Mouse (Mus musculus): Measurements from ENCODE around the gene Phf21b. TPM values are rescaled to one million over a fixed set of nuclear protein-coding genes. Genes with fewer than 3 reads are reported as not detected.
A peak's percentile ranks its signal among the peaks of the same experiment; 100 is the strongest.
"Not testable (repeated sequence)": the region's sequence is repeated elsewhere in the genome, so short reads cannot be mapped to it uniquely, and the experiment has no call there.

The Phf21b gene
- under 1 TPM; 0.59 to 0.69 TPM for total RNA-seq (2021)
- long read RNA-seq, experiment 1, result 0 reads
- long read RNA-seq, experiment 2, partial matches to known transcripts, result 1 of 1 reads
- long read RNA-seq, experiment 2, other reads (novel, unspliced or antisense), result 0 of 1 reads

GRCm38 (mm10) chr15:84856006-84856995 is at the start of gene Phf21b:
TSS of gene Phf21b (minus strand) at chr15:84856049.
- intact Hi-C loops (cut with DNase I; ENCODE audit: low total_unique reads), result no loop called here
- DNase-seq, result peak; percentile 88

DNA sequence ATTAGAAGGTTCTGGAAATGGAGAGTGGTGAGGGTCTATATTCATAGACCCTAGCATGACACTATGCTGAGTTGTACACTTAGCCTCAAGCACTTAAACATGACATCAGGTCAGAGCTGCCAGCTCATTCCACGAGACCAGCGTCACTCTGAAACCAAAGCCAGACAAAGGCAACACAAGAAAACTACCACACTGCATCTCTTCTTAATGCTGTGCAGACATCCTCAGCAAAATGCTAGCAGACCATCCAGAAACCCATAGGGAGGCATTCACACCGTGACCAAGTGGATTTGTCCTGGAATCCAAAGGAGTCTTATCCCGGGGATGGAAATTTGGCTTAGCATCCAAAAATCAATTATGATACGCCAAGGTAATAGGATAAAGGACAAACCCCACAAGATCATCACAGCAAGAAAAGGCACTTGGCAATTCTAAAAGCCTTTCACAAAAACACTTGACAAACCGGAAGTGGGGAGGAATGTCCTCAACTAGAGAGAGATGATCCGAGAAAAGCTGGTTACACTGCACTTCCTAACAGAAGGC is 48.1 kb upstream of the Phf21b start:
- intact Hi-C loops (cut with DNase I; ENCODE audit: low total_unique reads), result no loop called here
- no peak for DNase-seq

GRCm38 (mm10) chr15:84898077-84898476 is 42.2 kb upstream of the Phf21b start:
- peak; percentile 8 for DNase-seq
- intact Hi-C loops (cut with DNase I; ENCODE audit: low total_unique reads), result no loop called here

GRCm38 (mm10) chr15:84896664-84897063 is 40.8 kb upstream of the Phf21b start:
- intact Hi-C loops (cut with DNase I; ENCODE audit: low total_unique reads), result no loop called here
- no peak for DNase-seq

DNA sequence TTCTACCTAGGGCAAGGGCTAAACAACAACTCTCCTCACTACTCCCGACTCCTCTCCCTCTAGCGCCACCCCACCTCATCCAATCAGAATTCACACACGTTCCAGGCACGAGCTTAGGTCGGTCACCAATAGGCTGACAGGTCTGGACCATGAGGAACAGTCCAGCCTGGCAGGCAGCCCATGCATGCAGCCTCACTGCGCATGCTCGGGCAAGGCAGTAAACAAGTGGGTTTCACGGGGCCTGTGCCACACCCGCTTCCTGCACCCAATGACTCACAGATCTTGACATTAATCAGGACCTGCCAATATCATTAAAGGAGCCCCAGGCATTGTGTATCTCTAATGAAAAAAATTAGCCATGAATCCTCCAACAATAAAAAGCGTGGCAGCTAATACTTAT is 40.4 kb upstream of the Phf21b start:
- intact Hi-C loops (cut with DNase I; ENCODE audit: low total_unique reads), result not testable (repeated sequence)

GRCm38 (mm10) chr15:84891658-84892057 is 35.8 kb upstream of the Phf21b start:
- DNase-seq, result peak; percentile 40

More for the DNA sequence above, 40.4 kb upstream of the Phf21b start:
- peak; percentile 10 for DNase-seq

GRCm38 (mm10) chr15:84891246-84891645 is 35.4 kb upstream of the Phf21b start:
- intact Hi-C loops (cut with DNase I; ENCODE audit: low total_unique reads), result loop anchor here (5.0 kb wide), 1 partner anchor 89 kb away; no protein-coding TSS in a partner anchor
- no peak for DNase-seq

More at GRCm38 (mm10) chr15:84891658-84892057, 35.8 kb upstream of the Phf21b start:
- intact Hi-C loops (cut with DNase I; ENCODE audit: low total_unique reads), result loop anchor here (5.0 kb wide), 1 partner anchor 89 kb away; no protein-coding TSS in a partner anchor

GRCm38 (mm10) chr15:84888066-84888465 is 32.2 kb upstream of the Phf21b start:
- DNase-seq, result no peak
- intact Hi-C loops (cut with DNase I; ENCODE audit: low total_unique reads), result no loop called here

DNA sequence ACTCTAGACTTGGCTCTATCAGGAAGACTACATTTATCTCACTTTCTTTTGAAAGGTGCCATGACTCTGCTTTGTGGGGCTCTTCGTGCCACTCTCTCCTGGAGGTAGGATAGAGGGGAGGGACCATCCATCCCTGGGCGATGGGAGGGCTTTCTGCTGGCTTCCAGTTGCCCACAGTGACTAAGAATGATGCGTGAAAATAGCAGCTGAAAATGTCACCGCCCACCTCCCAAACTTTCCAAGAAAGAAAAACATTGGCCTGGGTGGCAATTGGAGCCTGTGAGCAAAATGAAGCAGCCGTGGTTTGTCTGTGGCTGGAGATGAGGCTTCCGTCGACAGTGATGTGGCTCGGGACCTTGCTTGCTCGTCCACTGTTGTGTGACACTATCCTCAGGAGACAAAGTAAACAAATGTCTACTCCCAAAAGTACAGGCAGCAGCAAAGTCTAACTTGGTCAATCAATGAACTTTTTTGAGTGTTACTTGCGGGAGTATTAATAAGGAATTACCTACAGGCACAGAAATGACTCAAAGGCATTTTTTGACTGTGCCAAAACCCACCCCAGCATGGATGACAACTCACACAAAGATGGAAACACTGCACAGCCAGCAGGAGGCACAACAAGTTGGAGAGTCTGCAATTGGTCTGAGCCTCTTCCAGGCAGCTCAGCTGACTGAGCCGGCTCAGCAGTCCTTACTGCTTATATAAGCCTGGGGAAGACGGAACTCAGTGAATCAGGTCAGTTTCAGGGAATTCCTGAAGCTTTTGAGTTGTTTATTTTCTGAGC is 21.4 kb upstream of the Phf21b start:
- DNase-seq, result no peak

GRCm38 (mm10) chr15:84873867-84874266 is 18.0 kb upstream of the Phf21b start:
- DNase-seq, result no peak
- intact Hi-C loops (cut with DNase I; ENCODE audit: low total_unique reads), result no loop called here

More for the DNA sequence above, 21.4 kb upstream of the Phf21b start:
- intact Hi-C loops (cut with DNase I; ENCODE audit: low total_unique reads), result no loop called here

DNA sequence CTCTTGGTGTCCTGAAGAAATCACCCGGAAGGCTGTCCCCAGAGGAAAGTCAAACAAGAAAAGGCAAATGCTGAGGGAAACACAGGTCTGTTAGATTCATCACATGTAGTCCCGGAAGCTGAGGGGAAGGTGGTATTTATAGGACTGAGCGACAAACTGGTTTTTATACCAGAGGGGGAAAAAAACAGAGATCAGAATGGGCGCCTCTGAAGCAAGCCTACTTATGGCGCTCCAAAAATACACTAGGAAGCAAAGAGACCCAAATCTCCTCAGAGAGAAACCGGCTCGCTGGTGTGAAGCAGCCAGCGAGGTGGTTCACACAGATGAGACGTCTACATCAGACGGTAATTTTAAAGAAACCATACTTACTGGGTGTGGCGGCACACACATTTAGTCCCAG is 17.2 kb upstream of the Phf21b start:
- intact Hi-C loops (cut with DNase I; ENCODE audit: low total_unique reads), result no loop called here
- no peak for DNase-seq

DNA sequence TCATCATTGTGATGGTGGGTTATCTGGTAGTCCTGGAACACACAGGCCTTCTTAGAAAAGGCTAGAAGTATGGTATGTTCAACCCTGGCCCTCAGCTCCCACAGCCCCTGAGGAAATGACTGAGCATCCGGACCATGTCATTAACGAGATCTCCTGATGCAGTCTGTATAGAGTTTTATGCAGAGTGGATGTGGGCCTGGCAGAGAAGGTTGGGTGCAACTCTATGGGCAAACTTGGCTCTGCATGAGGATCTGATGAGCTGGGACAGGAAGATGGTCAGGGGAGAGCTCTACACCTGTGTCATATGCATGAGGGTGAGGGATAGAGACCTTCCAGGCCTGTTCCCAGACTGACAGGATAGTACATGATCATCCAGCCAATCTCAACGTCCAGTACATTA is 16.0 kb upstream of the Phf21b start:
- DNase-seq, result no peak
- intact Hi-C loops (cut with DNase I; ENCODE audit: low total_unique reads), result no loop called here

DNA sequence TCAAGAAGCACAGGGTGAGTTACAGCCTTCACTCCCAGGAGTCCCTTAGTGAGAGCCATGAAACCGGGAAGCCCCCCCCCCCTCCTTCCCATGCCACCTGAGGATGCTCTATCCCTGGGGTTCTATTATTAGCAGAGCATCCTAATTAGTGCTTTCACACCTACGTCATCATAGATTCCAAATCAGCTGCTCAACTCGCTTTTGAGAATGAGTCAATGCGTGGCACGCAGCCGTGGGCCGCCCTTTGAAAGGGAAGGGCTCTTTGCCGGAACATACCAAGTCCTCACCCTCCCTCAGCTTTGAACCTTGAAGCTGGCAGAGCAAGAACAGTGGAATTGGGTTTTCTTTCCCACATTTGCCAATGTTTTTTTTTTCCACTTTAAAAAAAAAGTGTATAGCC is 6.1 kb upstream of the Phf21b start:
- no peak for DNase-seq
- intact Hi-C loops (cut with DNase I; ENCODE audit: low total_unique reads), result no loop called here

- intact Hi-C loops (cut with DNase I; ENCODE audit: low total_unique reads), result no loop called here
- DNase-seq, result no peak
Measured at GRCm38 (mm10) chr15:84857623-84858022, 1.8 kb upstream of the Phf21b start.

DNA sequence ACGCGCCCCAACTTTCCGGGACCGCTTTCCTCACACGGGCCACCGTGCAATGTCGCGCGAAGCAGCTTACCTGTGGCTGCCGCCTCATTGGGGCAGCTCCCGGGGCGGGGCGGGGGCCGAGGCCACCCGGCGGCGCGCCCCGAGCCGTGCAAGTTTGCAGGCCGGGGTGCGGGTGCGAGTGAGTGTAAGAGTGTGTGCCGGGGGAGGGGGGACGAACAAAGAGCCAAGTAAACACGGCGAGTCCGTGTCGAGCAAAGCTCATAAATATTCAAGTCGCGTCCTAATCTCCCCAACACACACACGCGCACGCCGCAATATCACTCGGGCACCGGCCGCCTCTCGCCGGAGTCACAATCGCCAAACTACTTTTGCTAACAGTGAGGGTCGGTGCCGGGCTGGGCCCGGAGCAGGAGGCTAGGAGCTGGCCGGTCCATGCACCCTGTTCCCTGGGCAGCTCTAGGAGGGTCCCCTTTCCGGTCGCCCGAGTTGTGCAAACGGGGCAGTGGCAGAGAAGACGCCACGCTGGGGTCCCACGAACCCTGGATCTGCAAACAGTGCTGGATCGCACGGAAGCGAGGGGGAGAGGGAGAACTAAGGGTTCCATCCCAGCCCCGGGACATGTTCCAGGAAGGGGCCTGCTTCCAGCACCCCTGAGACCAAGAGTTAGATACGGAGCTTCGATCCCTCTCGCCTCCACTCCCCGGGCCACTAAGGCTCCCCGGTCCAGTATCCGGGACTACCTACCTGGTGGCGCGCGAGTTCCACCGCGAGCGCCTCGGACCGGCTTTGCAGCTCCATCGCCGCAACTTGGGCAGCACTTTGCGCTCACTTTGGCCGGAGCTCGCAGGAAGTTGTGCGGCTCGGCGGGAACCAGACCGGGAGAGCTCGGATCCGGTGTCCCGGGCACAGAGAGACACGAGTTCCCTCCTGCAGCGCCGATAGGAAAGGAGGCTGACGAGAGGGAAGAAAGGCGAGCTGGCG is 638 bp downstream of the Phf21b start:
- intact Hi-C loops (cut with DNase I; ENCODE audit: low total_unique reads), result no loop called here

DNA sequence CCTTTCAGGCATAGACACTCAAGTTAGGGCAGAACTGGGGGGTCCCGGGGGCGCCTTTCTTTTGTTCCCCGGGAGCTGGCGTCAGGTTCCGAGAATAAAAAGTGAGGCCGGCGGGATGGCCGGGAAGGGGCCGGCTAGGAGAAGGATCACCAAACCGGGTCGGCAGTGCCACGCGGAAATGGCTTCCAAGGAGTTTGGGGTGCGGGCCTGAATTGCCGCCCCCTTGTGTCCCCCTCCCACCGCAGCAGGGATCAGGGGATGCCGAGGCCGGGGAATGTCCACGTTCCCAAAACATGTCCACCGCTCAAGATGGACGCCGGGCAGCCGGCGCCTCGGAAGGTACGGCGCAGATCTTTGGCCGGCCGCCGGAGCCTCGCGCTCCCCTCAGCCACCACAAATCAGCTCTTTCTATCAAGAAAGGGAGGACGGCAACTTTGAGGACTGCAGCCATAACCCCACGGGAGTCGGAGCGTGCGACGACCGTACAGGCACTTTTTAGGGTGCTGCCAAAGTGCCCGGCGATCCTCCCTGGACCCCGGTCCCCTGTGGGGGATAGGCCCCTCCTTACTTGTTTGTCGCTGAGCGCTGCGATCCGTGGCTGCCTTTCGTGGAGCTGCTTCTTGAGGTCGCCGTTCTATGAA is 1.6 kb downstream of the Phf21b start:
- DNase-seq, result peak; percentile 15
- intact Hi-C loops (cut with DNase I; ENCODE audit: low total_unique reads), result no loop called here

More for the DNA sequence above, 638 bp downstream of the Phf21b start:
- peak; percentile 19 for DNase-seq

GRCm38 (mm10) chr15:84853261-84854137 is 2.4 kb downstream of the Phf21b start:
- peak; percentile 76 for DNase-seq
- intact Hi-C loops (cut with DNase I; ENCODE audit: low total_unique reads), result no loop called here
